Mouse (Mus musculus) hindbrain, embryonic 15.5 days (tissue): ENCODE data around the gene Gm21627. TPM values are rescaled to one million over a fixed set of nuclear protein-coding genes. Genes with fewer than 3 reads are reported as not detected.
"Not testable (repeated sequence)": the region's sequence is repeated elsewhere in the genome, so short reads cannot be mapped to it uniquely, and the experiment has no call there.

Source experiments
- ATAC-seq: fragments of 200-750 bp; cut with Nextera tagmentation; 2 replicates; pipeline ENCODE4 v1.8.0; 2017; ENCODE audit warnings: low read depth, moderate number of reproducible peaks, moderate TSS enrichment; ENCODE audit not compliant: low FRiP score
- H3K27ac ChIP-seq: fragments of 300-500 bp; sonication (generic); replicated peaks from 2 replicates; pipeline ENCODE4 v1.5.1; 2015; ENCODE audit warnings: mild to moderate bottlenecking, inconsistent platforms
- H3K27me3 ChIP-seq: fragments of 300-500 bp; sonication (generic); 2 replicates; pipeline ENCODE4 v1.6.1; 2015; ENCODE audit warnings: control low read depth, inconsistent platforms
- H3K36me3 ChIP-seq: fragments of 300-500 bp; sonication (generic); 2 replicates; pipeline ENCODE4 v1.6.1; 2015; ENCODE audit warnings: control low read depth, inconsistent platforms
- H3K4me1 ChIP-seq: fragments of 300-500 bp; sonication (generic); replicated peaks from 2 replicates; pipeline ENCODE4 v1.6.1; 2015; ENCODE audit warnings: control low read depth, inconsistent platforms
- H3K4me2 ChIP-seq: fragments of 300-500 bp; sonication (generic); 2 replicates; pipeline ENCODE4 v1.6.1; 2015; ENCODE audit warnings: moderate library complexity, mild to moderate bottlenecking, inconsistent platforms
- H3K4me3 ChIP-seq: fragments of 300-500 bp; sonication (generic); 2 replicates; pipeline ENCODE4 v1.5.1; 2015; ENCODE audit warnings: mild to moderate bottlenecking, inconsistent platforms
- H3K9ac ChIP-seq: fragments of 300-500 bp; sonication (generic); 2 replicates; pipeline ENCODE4 v1.6.1; 2015; ENCODE audit warnings: inconsistent platforms
- H3K9me3 ChIP-seq: fragments of 300-500 bp; sonication (generic); 2 replicates; pipeline ENCODE4 v1.6.1; 2016; ENCODE audit warnings: control low read depth, inconsistent platforms
- WGBS: fragments of 180-500 bp; shearing (Covaris S2); methylation state at CpG from one replicate; pipeline ENCODE4 v1.1.7; 2015; 5-methylcytosine and 5-hydroxymethylcytosine counted together
- polyA plus RNA-seq: library from polyadenylated mRNA; unstranded; fragments of >200 nt; fragmentation: Nextera tagmentation; extraction: Ambion mirVana; gene quantifications from 2 replicates; pipeline ENCODE4 v1.2.1, GENCODE M21; 2015

The Gm21627 gene
- not detected in 2 replicates for polyA plus RNA-seq

- not testable (repeated sequence) for H3K4me1 ChIP-seq, H3K9ac ChIP-seq, H3K36me3 ChIP-seq, H3K4me3 ChIP-seq, H3K27ac ChIP-seq, H3K27me3 ChIP-seq, H3K9me3 ChIP-seq, ATAC-seq, H3K4me2 ChIP-seq
- no CpG with 5 or more reads among the region's 6 CpGs for WGBS
These were observed at the start of gene Gm21627 for GRCm38 (mm10) chrY:63228127-63228526. Gene Gm21627 (plus strand): TSS chrY:63228427.
